Mouse (Mus musculus) ES-Bruce4 (cell line): ENCODE data around the gene Smo. TPM values are rescaled to one million over a fixed set of nuclear protein-coding genes. Genes with fewer than 3 reads are reported as not detected.

ENCODE experiments used
- H3K27ac ChIP-seq: 2 replicates; pipeline ENCODE4 v1.5.1; 2012; ENCODE audit warnings: low read length, inconsistent platforms; ENCODE audit not compliant: insufficient read depth
- H3K27me3 ChIP-seq: 2 replicates; pipeline ENCODE4 v1.6.1; 2012; ENCODE audit warnings: mild to moderate bottlenecking, low read length, inconsistent platforms; ENCODE audit not compliant: control insufficient read depth, poor library complexity, insufficient read depth, severe bottlenecking
- H3K36me3 ChIP-seq: 2 replicates; pipeline ENCODE4 v1.6.1; 2012; ENCODE audit warnings: inconsistent platforms, mild to moderate bottlenecking, low read length, moderate library complexity; ENCODE audit not compliant: control insufficient read depth, poor library complexity, insufficient read depth, severe bottlenecking
- H3K4me1 ChIP-seq: one replicate; pipeline ENCODE4 v1.8.1; 2011; ENCODE audit warnings: low read length; ENCODE audit not compliant: control insufficient read depth, insufficient read depth
- H3K4me3 ChIP-seq: 2 replicates; pipeline ENCODE4 v1.5.1; 2011; ENCODE audit warnings: low read depth, mild to moderate bottlenecking, low read length
- H3K9ac ChIP-seq: 2 replicates; pipeline ENCODE4 v1.6.1; 2012; ENCODE audit warnings: low read depth, mild to moderate bottlenecking, inconsistent platforms; ENCODE audit not compliant: poor library complexity, severe bottlenecking
- H3K9me3 ChIP-seq: replicated peaks from 2 replicates; pipeline ENCODE4 v1.6.1; 2012; ENCODE audit warnings: mild to moderate bottlenecking, low read length, inconsistent platforms; ENCODE audit not compliant: control insufficient read depth, poor library complexity, insufficient read depth, severe bottlenecking
- CTCF ChIP-seq: IDR thresholded peaks from one replicate; pipeline ENCODE4 v1.8.1; 2011; ENCODE audit warnings: low read depth, low read length
- EP300 ChIP-seq: IDR thresholded peaks from 2 replicates; pipeline ENCODE4 v1.6.1; 2011; ENCODE audit warnings: low read depth, low read length; ENCODE audit not compliant: insufficient read depth
- POLR2A ChIP-seq: IDR thresholded peaks from one replicate; pipeline ENCODE4 v1.8.1; 2011; ENCODE audit warnings: low read length; ENCODE audit not compliant: insufficient read depth
- polyA plus RNA-seq: library from polyadenylated mRNA; stranded (reverse); fragments of >200 nt; gene quantifications from 2 replicates; pipeline ENCODE4 v1.2.4, GENCODE M21; 2011; ENCODE audit warnings: low read depth; ENCODE audit not compliant: missing spikeins, insufficient read depth, insufficient read length

Gene Smo
- polyA plus RNA-seq, 1 experiment: 26.5 TPM

- no peak overlapping the region for H3K27ac ChIP-seq
- no peaks in the 10 kb centered on the region for H3K27me3 ChIP-seq
- TF ChIP-seq CTCF (no peak), POLR2A (no peak), EP300 (no peak)
- H3K9ac ChIP-seq: no peak overlapping the region
- H3K4me1 ChIP-seq: no peaks in the 10 kb centered on the region
- no peak overlapping the region for H3K4me3 ChIP-seq
- no peaks in the 10 kb centered on the region for H3K9me3 ChIP-seq
- H3K36me3 ChIP-seq: no peaks in the 10 kb centered on the region
Observed at GRCm38 (mm10) chr6:29802979-29803378, 67.7 kb downstream of the Smo start.

GRCm38 (mm10) chr6:29804006-29804405, 68.7 kb downstream of the Smo start:
- TF ChIP-seq POLR2A (no peak), EP300 (no peak), CTCF (no peak)
- Histone ChIP-seq H3K9ac (no peak overlapping the region), H3K9me3 (no peaks in the 10 kb centered on the region), H3K4me3 (no peak overlapping the region), H3K4me1 (no peaks in the 10 kb centered on the region), H3K27me3 (no peaks in the 10 kb centered on the region), H3K36me3 (no peaks in the 10 kb centered on the region), H3K27ac (no peak overlapping the region)

- Histone ChIP-seq H3K27me3 (no peaks in the 10 kb centered on the region), H3K9ac (no peak overlapping the region), H3K36me3 (no peaks in the 10 kb centered on the region), H3K9me3 (no peaks in the 10 kb centered on the region), H3K27ac (no peak overlapping the region), H3K4me1 (no peaks in the 10 kb centered on the region), H3K4me3 (no peak overlapping the region)
- no peak for TF ChIP-seq POLR2A
- TF ChIP-seq EP300: no peak
- no peak for TF ChIP-seq CTCF
Observed at GRCm38 (mm10) chr6:29805381-29805780, 70.1 kb downstream of the Smo start.

Other genes with a start within 250 kb of the Smo start
- 1.9 and 4.1 TPM in 2 replicates for gene Kcp, start 227.6 kb upstream of the Smo start, polyA plus RNA-seq
- gene Irf5, start 208.9 kb upstream of the Smo start, polyA plus RNA-seq: 2.3 and 2.6 TPM in 2 replicates
- 127 and 130 TPM in 2 replicates for gene Tnpo3, start 125.6 kb upstream of the Smo start, polyA plus RNA-seq
- 7.1 and 9.6 TPM in 2 replicates for gene Tspan33, start 41.3 kb upstream of the Smo start, polyA plus RNA-seq
- 37.2 and 41.3 TPM in 2 replicates for gene Ahcyl2, start 32.5 kb downstream of the Smo start, polyA plus RNA-seq
- gene Strip2, start 181.5 kb downstream of the Smo start, polyA plus RNA-seq: 0.75 and 0.88 TPM in 2 replicates